Mouse (Mus musculus): ENCODE data around the gene Olfr1020. TPM values are rescaled to one million over a fixed set of nuclear protein-coding genes. Genes with fewer than 3 reads are reported as not detected.

Olfr1020 gene
- not detected for total RNA-seq (2021)
- long read RNA-seq, experiment 1 = 0 reads
- long read RNA-seq, experiment 2 = 0 reads

GRCm38 (mm10) chr2:85846730-85847129 lies at the start of gene Olfr1020:
Olfr1020 (plus strand) TSS chr2:85847030.
- no peak for DNase-seq

DNA sequence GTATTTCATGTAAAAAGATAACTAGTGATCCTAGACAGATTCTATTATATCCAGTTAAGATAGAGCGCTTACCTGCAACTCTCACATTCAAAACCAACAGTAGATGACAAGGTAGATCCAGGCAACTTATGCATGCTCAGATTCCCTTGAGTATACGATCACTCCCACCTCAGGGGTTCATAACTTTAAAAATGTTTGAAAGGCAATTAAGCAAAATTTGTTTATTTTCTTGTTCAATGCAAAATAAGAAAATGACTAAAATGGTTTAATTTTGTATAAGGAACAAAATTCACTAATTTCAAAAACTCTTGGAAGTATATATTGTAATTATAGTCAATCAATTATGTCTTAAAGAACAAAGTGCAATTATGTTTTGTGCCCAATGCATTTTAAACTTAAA lies 44.4 kb upstream of the Olfr1020 start, which contains the start of gene Olfr1016:
Olfr1016 (minus strand) TSS at position 101 of the 400 bp plus-strand sequence.
- no peak for DNase-seq

- DNase-seq = no peak
Observed at GRCm38 (mm10) chr2:85804501-85804900, 42.3 kb upstream of the Olfr1020 start.

- DNase-seq = no peak
Observed at GRCm38 (mm10) chr2:85818179-85818578, 28.7 kb upstream of the Olfr1020 start, which contains the start of gene Olfr1018. Olfr1018 (plus strand) TSS chr2:85818479.

DNA sequence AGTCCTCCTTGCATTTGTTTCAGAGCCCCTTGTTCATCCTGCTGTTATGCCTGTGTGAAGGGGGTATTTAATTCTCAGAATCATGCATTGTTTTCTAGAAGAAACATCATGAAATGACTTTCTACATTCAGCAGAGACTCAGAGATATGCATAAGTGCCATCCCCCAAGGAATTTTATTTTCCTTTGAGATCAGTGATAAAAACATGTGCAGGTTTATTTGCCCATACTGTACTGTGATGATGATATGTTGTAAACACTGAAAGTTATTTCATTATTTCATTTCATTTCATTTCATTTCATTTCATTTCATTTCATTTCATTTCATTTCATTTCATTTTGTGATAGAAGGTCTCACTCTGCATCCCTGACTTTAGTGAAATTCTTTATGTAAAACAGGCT lies 1.4 kb upstream of the Olfr1020 start, which contains the start of gene Olfr1019:
Olfr1019 (minus strand) TSS at position 101 of the 400 bp plus-strand sequence.
- no peak for DNase-seq

GRCm38 (mm10) chr2:85868294-85868693 lies 21.5 kb downstream of the Olfr1020 start, which contains the start of gene Olfr1022:
Olfr1022 (plus strand) TSS chr2:85868594.
- DNase-seq = no peak

DNA sequence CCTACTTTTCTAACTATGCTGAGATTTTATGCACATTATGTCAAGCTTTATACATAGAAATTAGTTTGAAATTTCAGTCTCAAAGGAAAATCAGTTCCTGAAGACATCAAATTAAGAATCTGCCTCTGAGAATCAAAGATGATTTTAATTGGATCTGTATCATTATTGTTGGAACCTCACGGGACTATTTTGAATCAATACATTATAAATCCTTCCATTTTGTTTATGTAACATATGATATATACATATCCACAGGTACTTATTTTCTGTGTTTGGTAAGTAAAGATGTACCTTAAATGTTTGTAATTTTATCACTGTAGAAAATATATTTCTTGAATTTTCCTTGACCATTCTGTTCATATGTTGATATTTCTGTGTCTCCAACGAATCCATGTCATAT lies 38.5 kb downstream of the Olfr1020 start, which contains the start of gene Olfr1023:
Olfr1023 (plus strand) TSS at position 301 of the 400 bp plus-strand sequence.
- no peak for DNase-seq

Other genes starting within 250 kb of the Olfr1020 start
- not detected for gene Olfr1000, start 235.1 kb upstream of the Olfr1020 start, total RNA-seq (2021)
- not detected for gene Olfr1002, start 196.3 kb upstream of the Olfr1020 start, total RNA-seq (2021)
- gene Olfr154, start 182.6 kb upstream of the Olfr1020 start, total RNA-seq (2021) = not detected
- gene Olfr1006, start 168.3 kb upstream of the Olfr1020 start, total RNA-seq (2021) = not detected
- gene Olfr1008, start 157.6 kb upstream of the Olfr1020 start, total RNA-seq (2021) = not detected
- gene Olfr1009, start 131.6 kb upstream of the Olfr1020 start, total RNA-seq (2021) = not detected
- not detected for gene Olfr1012, start 84.3 kb upstream of the Olfr1020 start, total RNA-seq (2021)
- not detected for gene Olfr1013, start 79.9 kb upstream of the Olfr1020 start, total RNA-seq (2021)
- not detected for gene Olfr1014, start 74.3 kb upstream of the Olfr1020 start, total RNA-seq (2021)
- not detected for gene Olfr1015, start 65.0 kb upstream of the Olfr1020 start, total RNA-seq (2021)
- gene Olfr1016, start 44.5 kb upstream of the Olfr1020 start, total RNA-seq (2021) = not detected
- gene Olfr1018, start 28.6 kb upstream of the Olfr1020 start, total RNA-seq (2021) = not detected
- not detected for gene Olfr1019, start 1.5 kb upstream of the Olfr1020 start, total RNA-seq (2021)
- not detected for gene Olfr1022, start 21.6 kb downstream of the Olfr1020 start, total RNA-seq (2021)
- gene Olfr1023, start 38.6 kb downstream of the Olfr1020 start, total RNA-seq (2021) = not detected
- not detected for gene Olfr1024, start 58.0 kb downstream of the Olfr1020 start, total RNA-seq (2021)
- gene Olfr1025-ps1, start 68.2 kb downstream of the Olfr1020 start, total RNA-seq (2021) = not detected
- not detected for gene Olfr1026, start 74.5 kb downstream of the Olfr1020 start, total RNA-seq (2021)
- not detected for gene Olfr1028, start 103.4 kb downstream of the Olfr1020 start, total RNA-seq (2021)
- not detected for gene Olfr1029, start 126.9 kb downstream of the Olfr1020 start, total RNA-seq (2021)
- gene Olfr1030, start 132.2 kb downstream of the Olfr1020 start, total RNA-seq (2021) = not detected
- not detected for gene Olfr1031, start 143.3 kb downstream of the Olfr1020 start, total RNA-seq (2021)
- gene Olfr1032, start 158.5 kb downstream of the Olfr1020 start, total RNA-seq (2021) = not detected
- gene Olfr1033, start 173.6 kb downstream of the Olfr1020 start, total RNA-seq (2021) = 1 to 10 TPM; 5.0 to 6.7 TPM
- gene Olfr1034, start 198.8 kb downstream of the Olfr1020 start, total RNA-seq (2021) = under 1 TPM; 0.07 to 0.23 TPM
- not detected for gene Olfr1036, start 227.0 kb downstream of the Olfr1020 start, total RNA-seq (2021)
- not detected for gene Olfr1037, start 240.4 kb downstream of the Olfr1020 start, total RNA-seq (2021)